Mouse (Mus musculus): ENCODE data around the gene Ano3. TPM values are rescaled to one million over a fixed set of nuclear protein-coding genes. Genes with fewer than 3 reads are reported as not detected.

Ano3 gene
- total RNA-seq, 1 experiment = 3.9 TPM

DNA sequence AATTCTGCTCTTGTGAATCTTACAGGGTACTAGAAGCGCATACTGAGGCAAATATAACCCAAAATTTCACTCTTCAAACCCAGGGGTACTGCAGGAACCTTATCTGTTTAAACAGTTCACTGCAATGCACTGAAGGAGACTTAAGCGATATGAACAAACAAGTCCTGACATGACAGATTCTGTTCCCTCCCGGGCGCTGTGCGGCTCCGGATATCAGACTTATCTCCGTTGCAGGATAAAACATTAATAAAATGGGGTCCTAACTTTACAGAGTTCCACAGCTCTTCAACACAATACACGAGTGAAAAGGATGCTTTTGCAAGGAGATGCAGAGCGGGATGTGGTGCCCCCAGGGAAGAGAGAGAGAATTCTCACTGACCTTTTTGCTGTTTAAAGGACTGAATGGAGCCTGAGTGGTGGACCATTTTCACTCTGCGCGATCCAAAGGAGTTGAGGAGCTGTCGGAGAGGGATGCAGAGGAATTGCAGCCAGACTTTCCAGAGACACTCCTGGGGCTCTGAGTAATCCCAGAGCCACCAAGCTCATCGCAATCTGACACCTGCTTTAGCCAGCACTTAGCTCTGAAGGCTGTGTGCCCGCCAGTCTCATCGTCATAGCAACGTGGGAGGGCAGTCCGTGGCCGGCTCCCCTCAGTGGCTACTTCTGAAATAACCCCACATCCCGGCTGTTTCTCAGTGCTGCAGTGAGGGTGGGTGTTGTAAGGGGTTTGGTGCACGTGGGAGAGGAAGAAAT lies 868 bp downstream of the Ano3 start:
- TF ChIP-seq HCFC1 (IDR thresholded peaks at IDR 0.05; ENCODE audit: borderline replicate concordance, insufficient read depth, low read length) (no peak), ZC3H11A (IDR thresholded peaks at IDR 0.05; ENCODE audit: borderline replicate concordance, low read depth, low read length) (no peak), CHD2 (IDR thresholded peaks at IDR 0.05; ENCODE audit: low read depth, low read length) (no peak), MAFK (IDR thresholded peaks at IDR 0.05; ENCODE audit: insufficient read depth, low read depth, low read length) (no peak)
- peak overlapping the region; percentile 10; the same call in 1 of the 2 replicates for H3K9ac ChIP-seq (ENCODE audit: insufficient read depth, low read depth, low read length, poor library complexity, severe bottlenecking)
- H3K27ac ChIP-seq (ENCODE audit: insufficient read depth, low read depth, low read length, poor library complexity, severe bottlenecking) = no peak overlapping the region

DNA sequence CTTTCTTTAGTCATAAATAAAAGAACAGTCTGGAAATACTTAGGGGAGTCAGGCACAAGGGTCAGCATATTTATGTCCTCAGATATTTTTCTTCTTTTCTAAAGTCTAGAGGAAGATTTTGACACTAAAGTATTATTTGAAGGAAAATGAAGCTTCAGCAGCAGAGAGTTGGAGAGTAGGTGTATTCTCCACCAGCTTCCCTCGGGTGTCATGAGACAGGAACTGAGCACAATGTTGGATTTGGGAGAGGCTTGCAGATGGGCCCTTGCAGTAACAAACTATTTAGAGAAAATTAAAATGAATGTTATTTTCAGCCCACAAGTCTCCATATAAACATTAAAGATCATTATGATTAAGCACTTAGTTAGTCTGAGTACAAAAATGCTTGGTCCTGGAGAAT lies 5.6 kb downstream of the Ano3 start:
- in situ Hi-C loops (cut with MboI; ENCODE audit: low sequenced_read_pairs in 2 of 2, unreplicated experiment in 2 of 2) = no loop called here
- TF ChIP-seq ZNF384 (IDR thresholded peaks at IDR 0.05; ENCODE audit: low read depth, low read length) (no peak), HCFC1 (IDR thresholded peaks at IDR 0.05; ENCODE audit: borderline replicate concordance, insufficient read depth, low read length) (no peak), ZC3H11A (IDR thresholded peaks at IDR 0.05; ENCODE audit: borderline replicate concordance, low read depth, low read length) (no peak), CHD2 (IDR thresholded peaks at IDR 0.05; ENCODE audit: low read depth, low read length) (no peak), MAFK (IDR thresholded peaks at IDR 0.05; ENCODE audit: insufficient read depth, low read depth, low read length) (no peak)
- DNase-seq (ENCODE audit: low read depth, low spot score) = no peak
- no peaks in the 10 kb centered on the region for H3K36me3 ChIP-seq (ENCODE audit: control insufficient read depth, insufficient read depth, low read length, poor library complexity, severe bottlenecking)
- no peaks in the 10 kb centered on the region for H3K4me1 ChIP-seq (ENCODE audit: control insufficient read depth in 2 of 2, insufficient read depth in 2 of 2, low read length in 2 of 2, poor library complexity in 1 of 2)
- no peaks in the 10 kb centered on the region for H3K9me3 ChIP-seq (ENCODE audit: control insufficient read depth, insufficient read depth, low read depth, low read length)
- no peak overlapping the region for H3K27ac ChIP-seq (ENCODE audit: insufficient read depth, low read depth, low read length, poor library complexity, severe bottlenecking)
- H3K9ac ChIP-seq (ENCODE audit: insufficient read depth, low read depth, low read length, poor library complexity, severe bottlenecking) = no peak overlapping the region
- H3K4me3 ChIP-seq (ENCODE audit: insufficient read depth in 1 of 2, low read depth in 1 of 2, low read length in 2 of 2, poor library complexity in 1 of 2, severe bottlenecking in 1 of 2) = no peak overlapping the region

More for the DNA sequence above, 868 bp downstream of the Ano3 start:
- in situ Hi-C loops (cut with MboI; ENCODE audit: low sequenced_read_pairs in 2 of 2, unreplicated experiment in 2 of 2) = no loop called here
- peak; percentile 29 for DNase-seq (ENCODE audit: low read depth, low spot score)
- no peaks in the 10 kb centered on the region for H3K36me3 ChIP-seq (ENCODE audit: control insufficient read depth, insufficient read depth, low read length, poor library complexity, severe bottlenecking)
- peak overlapping the region; percentile 46 to 57 for H3K4me3 ChIP-seq (ENCODE audit: insufficient read depth in 1 of 2, low read depth in 1 of 2, low read length in 2 of 2, poor library complexity in 1 of 2, severe bottlenecking in 1 of 2)
- no peaks in the 10 kb centered on the region for H3K4me1 ChIP-seq (ENCODE audit: control insufficient read depth in 2 of 2, insufficient read depth in 2 of 2, low read length in 2 of 2, poor library complexity in 1 of 2)
- no peaks in the 10 kb centered on the region for H3K9me3 ChIP-seq (ENCODE audit: control insufficient read depth, insufficient read depth, low read depth, low read length)

DNA sequence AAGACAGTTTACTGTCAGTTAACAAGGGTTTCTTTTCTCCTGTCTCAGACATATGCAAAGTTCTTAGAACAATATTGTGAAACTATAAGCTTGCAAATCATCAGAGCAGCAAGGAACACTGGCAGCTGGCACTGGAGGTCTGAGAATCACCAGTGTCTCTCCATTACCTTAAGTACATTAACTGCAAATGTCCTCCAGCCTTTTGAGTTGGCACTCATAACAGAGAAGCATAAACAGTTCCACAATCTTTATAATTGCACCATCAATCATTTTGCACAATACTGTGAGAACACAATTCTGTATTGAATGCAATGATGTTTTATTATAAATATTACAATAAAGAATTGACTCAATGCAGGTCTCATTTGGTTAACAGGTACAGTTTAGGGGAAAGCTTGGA lies 15.0 kb downstream of the Ano3 start:
- in situ Hi-C loops (cut with MboI; ENCODE audit: low sequenced_read_pairs in 2 of 2, unreplicated experiment in 2 of 2) = no loop called here
- H3K4me3 ChIP-seq (ENCODE audit: insufficient read depth in 1 of 2, low read depth in 1 of 2, low read length in 2 of 2, poor library complexity in 1 of 2, severe bottlenecking in 1 of 2) = no peak overlapping the region
- no peak for TF ChIP-seq HCFC1 (IDR thresholded peaks at IDR 0.05; ENCODE audit: borderline replicate concordance, insufficient read depth, low read length)
- TF ChIP-seq ZNF384 (IDR thresholded peaks at IDR 0.05; ENCODE audit: low read depth, low read length) = no peak
- no peak for TF ChIP-seq ZC3H11A (IDR thresholded peaks at IDR 0.05; ENCODE audit: borderline replicate concordance, low read depth, low read length)
- no peak for TF ChIP-seq CHD2 (IDR thresholded peaks at IDR 0.05; ENCODE audit: low read depth, low read length)
- TF ChIP-seq MAFK (IDR thresholded peaks at IDR 0.05; ENCODE audit: insufficient read depth, low read depth, low read length) = no peak
- no peak overlapping the region for H3K27ac ChIP-seq (ENCODE audit: insufficient read depth, low read depth, low read length, poor library complexity, severe bottlenecking)
- no peak for DNase-seq (ENCODE audit: low read depth, low spot score)
- H3K36me3 ChIP-seq (ENCODE audit: control insufficient read depth, insufficient read depth, low read length, poor library complexity, severe bottlenecking) = no peaks in the 10 kb centered on the region
- no peaks in the 10 kb centered on the region for H3K9me3 ChIP-seq (ENCODE audit: control insufficient read depth, insufficient read depth, low read depth, low read length)
- H3K4me1 ChIP-seq (ENCODE audit: control insufficient read depth in 2 of 2, insufficient read depth in 2 of 2, low read length in 2 of 2, poor library complexity in 1 of 2) = no peaks in the 10 kb centered on the region
- no peak overlapping the region for H3K9ac ChIP-seq (ENCODE audit: insufficient read depth, low read depth, low read length, poor library complexity, severe bottlenecking)

GRCm38 (mm10) chr2:110929126-110929525 lies 21.6 kb downstream of the Ano3 start:
- in situ Hi-C loops (cut with MboI; ENCODE audit: low sequenced_read_pairs in 2 of 2, unreplicated experiment in 2 of 2) = no loop called here

More at GRCm38 (mm10) chr2:110929126-110929525, 21.6 kb downstream of the Ano3 start:
- Histone ChIP-seq H3K36me3 (ENCODE audit: control insufficient read depth, insufficient read depth, low read length, poor library complexity, severe bottlenecking) (no peaks in the 10 kb centered on the region), H3K9ac (ENCODE audit: insufficient read depth, low read depth, low read length, poor library complexity, severe bottlenecking) (no peak overlapping the region), H3K4me3 (ENCODE audit: insufficient read depth in 1 of 2, low read depth in 1 of 2, low read length in 2 of 2, poor library complexity in 1 of 2, severe bottlenecking in 1 of 2) (no peak overlapping the region), H3K4me1 (ENCODE audit: control insufficient read depth in 2 of 2, insufficient read depth in 2 of 2, low read length in 2 of 2, poor library complexity in 1 of 2) (no peaks in the 10 kb centered on the region), H3K27ac (ENCODE audit: insufficient read depth, low read depth, low read length, poor library complexity, severe bottlenecking) (no peak overlapping the region), H3K9me3 (ENCODE audit: control insufficient read depth, insufficient read depth, low read depth, low read length) (no peaks in the 10 kb centered on the region)
- DNase-seq (ENCODE audit: low read depth, low spot score) = no peak
- TF ChIP-seq HCFC1 (IDR thresholded peaks at IDR 0.05; ENCODE audit: borderline replicate concordance, insufficient read depth, low read length) (no peak), ZNF384 (IDR thresholded peaks at IDR 0.05; ENCODE audit: low read depth, low read length) (no peak), MAFK (IDR thresholded peaks at IDR 0.05; ENCODE audit: insufficient read depth, low read depth, low read length) (no peak), CHD2 (IDR thresholded peaks at IDR 0.05; ENCODE audit: low read depth, low read length) (no peak), ZC3H11A (IDR thresholded peaks at IDR 0.05; ENCODE audit: borderline replicate concordance, low read depth, low read length) (no peak)
